Mouse (Mus musculus) kidney, postnatal 0 days (tissue): ENCODE data around the gene Ascl4. TPM values are rescaled to one million over a fixed set of nuclear protein-coding genes. Genes with fewer than 3 reads are reported as not detected.

Experiments used
- ATAC-seq: fragments of 200-750 bp; cut with Nextera tagmentation; replicated peaks from 2 replicates; pipeline ENCODE4 v1.8.0; 2017; ENCODE audit warnings: low read depth, moderate number of reproducible peaks, moderate TSS enrichment, moderate library complexity; ENCODE audit not compliant: low FRiP score
- DNase-seq: peaks from one replicate; pipeline ENCODE4 v3.0.0-alpha.2; 2016; ENCODE audit warnings: low spot score
- H3K27ac ChIP-seq: fragments of 300-500 bp; sonication (generic); 2 replicates; pipeline ENCODE4 v1.5.1; 2014; ENCODE audit warnings: mild to moderate bottlenecking
- H3K27me3 ChIP-seq: fragments of 300-500 bp; sonication (generic); 2 replicates; pipeline ENCODE4 v1.6.1; 2014; ENCODE audit warnings: low read length, mixed read lengths; ENCODE audit not compliant: insufficient read depth
- H3K36me3 ChIP-seq: fragments of 300-500 bp; sonication (generic); 2 replicates; pipeline ENCODE4 v1.6.1; 2014; ENCODE audit warnings: low read length, mixed read lengths; ENCODE audit not compliant: insufficient read depth
- H3K4me1 ChIP-seq: fragments of 300-500 bp; sonication (generic); replicated peaks from 2 replicates; pipeline ENCODE4 v1.6.1; 2014; ENCODE audit warnings: antibody characterized with exemption, low read length, mixed read lengths; ENCODE audit not compliant: insufficient read depth
- H3K4me2 ChIP-seq: fragments of 300-500 bp; sonication (generic); 2 replicates; pipeline ENCODE4 v1.6.1; 2014; ENCODE audit warnings: mild to moderate bottlenecking, low read length, moderate library complexity, mixed read lengths
- H3K4me3 ChIP-seq: fragments of 300-500 bp; sonication (generic); replicated peaks from 2 replicates; pipeline ENCODE4 v1.5.1; 2014; ENCODE audit warnings: low read depth, low read length
- H3K9ac ChIP-seq: fragments of 300-500 bp; sonication (generic); 2 replicates; pipeline ENCODE4 v1.6.1; 2014; ENCODE audit warnings: low read depth, low read length
- H3K9me3 ChIP-seq: fragments of 300-500 bp; sonication (generic); replicated peaks from 2 replicates; pipeline ENCODE4 v1.6.1; 2016; ENCODE audit warnings: low read length, inconsistent platforms, mixed read lengths
- CTCF ChIP-seq: IDR thresholded peaks from 2 replicates; pipeline ENCODE4 v1.5.1; 2016; ENCODE audit warnings: antibody characterized with exemption, low read depth, mild to moderate bottlenecking, moderate library complexity
- WGBS: fragments of 180-500 bp; shearing (Covaris S2); extraction: QIAGEN DNeasy Blood & Tissue Kit; methylation state at CpG from one replicate; pipeline ENCODE4 v1.1.7; 2014; 5-methylcytosine and 5-hydroxymethylcytosine counted together
- polyA plus RNA-seq: library from polyadenylated mRNA; unstranded; fragments of >200 nt; fragmentation: Nextera tagmentation; extraction: Ambion mirVana; gene quantifications from 2 replicates; pipeline ENCODE4 v1.2.1, GENCODE M21; 2015

Gene Ascl4
- polyA plus RNA-seq, 1 experiment from 2014 or later, result 1.7 TPM

DNA sequence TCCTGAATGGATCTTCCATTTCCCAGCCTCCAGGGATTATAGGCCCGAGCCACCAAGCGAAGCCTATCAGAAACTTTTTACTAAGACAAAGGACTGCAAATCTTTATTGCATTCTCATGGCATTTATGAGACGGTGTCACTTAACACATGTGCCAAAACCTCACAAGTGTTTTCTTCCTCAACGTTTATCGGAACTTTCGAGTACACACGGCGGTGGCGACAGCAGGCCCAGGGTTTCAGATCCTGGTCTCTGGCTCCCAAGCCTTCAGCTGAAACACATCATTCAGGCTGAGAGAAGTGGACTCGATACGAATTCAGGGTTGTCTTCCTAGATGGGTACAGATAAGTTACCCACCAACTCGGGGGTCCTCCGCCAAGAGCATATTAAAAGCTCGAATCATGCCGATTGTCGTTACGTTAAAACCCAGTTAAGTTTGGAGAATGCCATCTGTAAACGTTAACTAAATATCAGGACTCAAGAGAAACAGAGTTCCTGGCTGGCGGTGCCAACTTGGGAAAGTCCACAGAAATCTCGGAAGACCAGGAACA lies 29.5 kb downstream of the Ascl4 start:
- H3K27me3 ChIP-seq, result no peaks in the 10 kb centered on the region
- H3K4me3 ChIP-seq, result peak overlapping the region; percentile 92
- peak overlapping the region; percentile 83 for H3K27ac ChIP-seq
- 2% methylated on average over 20 of the region's 20 CpGs for WGBS
- H3K4me1 ChIP-seq, result no peaks in the 10 kb centered on the region
- no peak for TF ChIP-seq CTCF
- ATAC-seq (no peak), DNase-seq (no peak)
- no peaks in the 10 kb centered on the region for H3K9me3 ChIP-seq
- 0 out of 2 replicates have a peak, but pooled peaks cover 10% of the 10 kb centered on the region for H3K36me3 ChIP-seq
- H3K9ac ChIP-seq, result peak overlapping the region; percentile 89
- peak overlapping the region; percentile 58 for H3K4me2 ChIP-seq

DNA sequence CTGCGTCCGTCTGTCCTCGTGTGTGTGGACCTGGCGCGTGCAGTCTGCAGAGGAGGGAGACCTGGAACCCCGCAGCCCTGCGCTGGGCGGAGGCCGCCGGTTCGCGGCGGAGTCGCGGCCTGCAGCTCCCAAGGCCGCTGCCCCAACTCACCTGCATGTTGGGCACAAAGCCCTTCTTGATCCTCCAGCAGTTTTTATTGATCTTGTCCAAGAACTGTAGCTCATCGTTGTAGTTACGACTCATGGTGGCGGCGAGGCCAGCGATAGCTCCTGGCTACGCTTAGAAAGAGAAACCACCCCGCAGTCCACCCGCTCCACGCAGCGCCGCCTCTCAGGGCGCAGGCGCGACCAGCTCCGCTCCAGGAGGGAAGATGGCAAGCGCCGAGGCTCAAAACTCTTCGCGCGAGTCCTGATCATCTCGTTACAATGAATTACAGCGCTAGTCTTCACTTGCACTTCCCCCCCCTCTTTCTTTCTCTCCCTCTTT lies 30.0 kb downstream of the Ascl4 start, which contains the start of gene Rtcb:
Rtcb (minus strand) TSS at position 360 of the 487 bp plus-strand sequence.
- peak within 1 kb of the TSS; percentile 83 for H3K27ac ChIP-seq
- peak; percentile 86 for ATAC-seq

DNA sequence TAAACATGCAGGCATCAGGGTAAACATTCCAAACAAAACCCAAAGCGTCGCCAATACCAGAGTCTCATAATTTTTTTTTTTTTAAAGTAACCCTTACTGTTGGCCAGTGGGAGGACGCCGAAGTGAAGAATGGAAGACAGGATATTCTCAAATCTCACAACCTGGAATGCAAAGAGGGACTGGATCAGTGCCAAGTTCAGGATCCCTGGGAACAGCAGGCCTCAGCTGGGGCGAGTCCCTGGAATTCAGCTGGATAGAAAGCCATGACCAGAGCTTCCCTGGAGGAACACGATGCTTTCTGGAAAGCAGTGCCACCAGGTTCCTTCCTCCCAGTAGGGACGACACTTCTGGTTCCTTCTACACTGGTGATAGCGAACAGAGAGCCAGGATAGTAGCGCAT lies 35.4 kb downstream of the Ascl4 start:
- ATAC-seq (no peak), DNase-seq (no peak)
- no peaks in the 10 kb centered on the region for H3K9me3 ChIP-seq
- TF ChIP-seq CTCF, result no peak
- no peaks in the 10 kb centered on the region for H3K36me3 ChIP-seq
- no peak overlapping the region for H3K9ac ChIP-seq
- H3K4me3 ChIP-seq, result no peak overlapping the region
- H3K4me2 ChIP-seq, result no peak overlapping the region
- H3K27ac ChIP-seq, result no peak overlapping the region
- no peaks in the 10 kb centered on the region for H3K4me1 ChIP-seq
- WGBS, result 60% methylated on average over 9 of the region's 9 CpGs
- no peaks in the 10 kb centered on the region for H3K27me3 ChIP-seq

More for the DNA sequence above, 30.0 kb downstream of the Ascl4 start, which contains the start of gene Rtcb:
- peak within 1 kb of the TSS; percentile 58 for H3K4me2 ChIP-seq
- no peaks in the 10 kb centered on the region for H3K4me1 ChIP-seq
- H3K27me3 ChIP-seq, result no peaks in the 10 kb centered on the region
- no peak for TF ChIP-seq CTCF
- H3K9me3 ChIP-seq, result no peaks in the 10 kb centered on the region
- H3K9ac ChIP-seq, result peak within 1 kb of the TSS; percentile 89
- H3K36me3 ChIP-seq, result 0 out of 2 replicates have a peak, but pooled peaks cover 9% of the 10 kb centered on the region
- WGBS, result under 1% methylated on average over 38 of the region's 38 CpGs
- peak within 1 kb of the TSS; percentile 92 for H3K4me3 ChIP-seq
- DNase-seq, result peak; percentile 96

GRCm38 (mm10) chr10:85964316-85964715 lies 36.8 kb downstream of the Ascl4 start:
- no peak for DNase-seq
- H3K4me2 ChIP-seq, result no peak overlapping the region
- 87% methylated on average over 7 of the region's 7 CpGs for WGBS

DNA sequence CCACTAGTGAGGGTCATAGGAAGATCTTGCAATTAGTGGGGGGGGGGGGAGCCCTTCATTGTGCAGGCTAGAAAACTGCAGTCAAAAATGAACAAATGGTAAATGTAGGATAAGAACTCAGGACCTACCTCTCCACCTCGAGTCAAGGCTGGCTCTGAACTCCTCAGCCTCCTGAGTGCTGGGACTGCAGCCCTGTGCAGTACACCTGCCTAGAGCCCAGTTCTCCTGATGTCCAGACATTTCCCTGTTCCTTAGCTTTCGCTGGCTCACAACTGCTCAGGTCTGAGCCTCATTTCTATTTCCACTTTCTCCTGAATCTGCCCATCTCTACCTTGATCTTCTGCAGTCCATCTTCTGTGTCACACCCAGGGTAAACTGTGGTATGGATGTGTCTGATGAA lies 39.0 kb downstream of the Ascl4 start:
- H3K27ac ChIP-seq, result no peak overlapping the region
- TF ChIP-seq CTCF, result no peak
- no peaks in the 10 kb centered on the region for H3K36me3 ChIP-seq
- DNase-seq (no peak), ATAC-seq (no peak)
- WGBS, result 52% methylated on average over 2 of the region's 2 CpGs
- no peak overlapping the region for H3K4me3 ChIP-seq
- no peak overlapping the region for H3K4me2 ChIP-seq
- no peaks in the 10 kb centered on the region for H3K9me3 ChIP-seq
- no peaks in the 10 kb centered on the region for H3K4me1 ChIP-seq
- H3K9ac ChIP-seq, result no peak overlapping the region
- H3K27me3 ChIP-seq, result no peaks in the 10 kb centered on the region

More at GRCm38 (mm10) chr10:85964316-85964715, 36.8 kb downstream of the Ascl4 start:
- H3K27me3 ChIP-seq, result no peaks in the 10 kb centered on the region
- H3K9ac ChIP-seq, result no peak overlapping the region
- TF ChIP-seq CTCF, result no peak
- ATAC-seq, result no peak
- H3K4me1 ChIP-seq, result no peaks in the 10 kb centered on the region
- H3K36me3 ChIP-seq, result no peaks in the 10 kb centered on the region
- H3K4me3 ChIP-seq, result no peak overlapping the region
- H3K27ac ChIP-seq, result no peak overlapping the region
- H3K9me3 ChIP-seq, result no peaks in the 10 kb centered on the region

GRCm38 (mm10) chr10:85967411-85968156 lies 40.1 kb downstream of the Ascl4 start:
- no peaks in the 10 kb centered on the region for H3K4me1 ChIP-seq
- no peak overlapping the region for H3K4me2 ChIP-seq
- WGBS, result 63% methylated on average over 17 of the region's 17 CpGs
- 0 out of 2 replicates have a peak, but pooled peaks have one; percentile 13 for ATAC-seq
- H3K36me3 ChIP-seq, result no peaks in the 10 kb centered on the region
- no peak overlapping the region for H3K4me3 ChIP-seq
- TF ChIP-seq CTCF, result no peak
- H3K9me3 ChIP-seq, result no peaks in the 10 kb centered on the region
- no peak overlapping the region for H3K27ac ChIP-seq
- no peak overlapping the region for H3K9ac ChIP-seq
- H3K27me3 ChIP-seq, result no peaks in the 10 kb centered on the region
- DNase-seq, result no peak
